Mouse (Mus musculus): ENCODE data around the gene Osbpl8. TPM values are rescaled to one million over a fixed set of nuclear protein-coding genes. Genes with fewer than 3 reads are reported as not detected.

The Osbpl8 gene
- polyA plus RNA-seq, 1 experiment from 2014 or later, result 10.6 TPM

- no peak for ATAC-seq (ENCODE audit: low FRiP score, low read depth)
- Histone ChIP-seq H3K9ac (no peak overlapping the region), H3K9me3 (no peaks in the 10 kb centered on the region), H3K4me3 (no peak overlapping the region), H3K27me3 (no peaks in the 10 kb centered on the region), H3K4me1 (no peaks in the 10 kb centered on the region), H3K4me2 (replicated peaks) (no peak overlapping the region), H3K27ac (no peak overlapping the region), H3K36me3 (0 out of 2 replicates have a peak, but pooled peaks cover 3% of the 10 kb centered on the region)
- 89% methylated on average over 3 of the region's 3 CpGs for WGBS
Measured at GRCm38 (mm10) chr10:111256156-111256555, 91.6 kb downstream of the Osbpl8 start.

GRCm38 (mm10) chr10:111257358-111257757 is 92.8 kb downstream of the Osbpl8 start:
- H3K4me3 ChIP-seq, result no peak overlapping the region
- no peak for ATAC-seq (ENCODE audit: low FRiP score, low read depth)
- no peak overlapping the region for H3K4me2 ChIP-seq (replicated peaks)
- H3K27me3 ChIP-seq, result no peaks in the 10 kb centered on the region
- H3K9ac ChIP-seq, result no peak overlapping the region
- 85% methylated on average over 3 of the region's 3 CpGs for WGBS
- H3K27ac ChIP-seq, result no peak overlapping the region
- H3K9me3 ChIP-seq, result no peaks in the 10 kb centered on the region
- H3K36me3 ChIP-seq, result 0 out of 2 replicates have a peak, but pooled peaks cover 3% of the 10 kb centered on the region
- H3K4me1 ChIP-seq, result no peaks in the 10 kb centered on the region

- H3K4me1 ChIP-seq, result no peaks in the 10 kb centered on the region
- ATAC-seq (ENCODE audit: low FRiP score, low read depth), result no peak
- WGBS, result 80% methylated on average over 3 of the region's 3 CpGs
- H3K4me2 ChIP-seq (replicated peaks), result no peak overlapping the region
- H3K27ac ChIP-seq, result no peak overlapping the region
- no peak overlapping the region for H3K9ac ChIP-seq
- H3K27me3 ChIP-seq, result no peaks in the 10 kb centered on the region
- H3K36me3 ChIP-seq, result 0 out of 2 replicates have a peak, but pooled peaks cover 3% of the 10 kb centered on the region
- H3K9me3 ChIP-seq, result no peaks in the 10 kb centered on the region
- no peak overlapping the region for H3K4me3 ChIP-seq
Measured at GRCm38 (mm10) chr10:111258256-111258655, 93.7 kb downstream of the Osbpl8 start.

GRCm38 (mm10) chr10:111271687-111272086 is 107.1 kb downstream of the Osbpl8 start:
- H3K27me3 ChIP-seq, result no peaks in the 10 kb centered on the region
- WGBS, result 87% methylated on average over 15 of the region's 15 CpGs
- H3K9me3 ChIP-seq, result no peaks in the 10 kb centered on the region
- peaks cover 59% of the 10 kb centered on the region for H3K36me3 ChIP-seq
- no peak overlapping the region for H3K27ac ChIP-seq
- no peaks in the 10 kb centered on the region for H3K4me1 ChIP-seq
- ATAC-seq (ENCODE audit: low FRiP score, low read depth), result no peak
- H3K9ac ChIP-seq, result no peak overlapping the region
- no peak overlapping the region for H3K4me2 ChIP-seq (replicated peaks)
- H3K4me3 ChIP-seq, result no peak overlapping the region

GRCm38 (mm10) chr10:111272905-111273304 is 108.4 kb downstream of the Osbpl8 start:
- no peak for ATAC-seq (ENCODE audit: low FRiP score, low read depth)
- H3K4me3 ChIP-seq, result no peak overlapping the region
- no peak overlapping the region for H3K27ac ChIP-seq
- H3K4me1 ChIP-seq, result no peaks in the 10 kb centered on the region
- H3K36me3 ChIP-seq, result peaks cover 61% of the 10 kb centered on the region
- no peaks in the 10 kb centered on the region for H3K9me3 ChIP-seq
- 87% methylated on average over 11 of the region's 11 CpGs for WGBS
- H3K4me2 ChIP-seq (replicated peaks), result no peak overlapping the region
- no peak overlapping the region for H3K9ac ChIP-seq
- no peaks in the 10 kb centered on the region for H3K27me3 ChIP-seq

GRCm38 (mm10) chr10:111273463-111274088 is 109.0 kb downstream of the Osbpl8 start:
- no peaks in the 10 kb centered on the region for H3K4me1 ChIP-seq
- H3K4me2 ChIP-seq (replicated peaks), result no peak overlapping the region
- peaks cover 66% of the 10 kb centered on the region for H3K36me3 ChIP-seq

GRCm38 (mm10) chr10:111275822-111276221 is 111.3 kb downstream of the Osbpl8 start:
- H3K27ac ChIP-seq, result no peak overlapping the region
- H3K9me3 ChIP-seq, result no peaks in the 10 kb centered on the region
- no peak overlapping the region for H3K4me2 ChIP-seq (replicated peaks)
- no peaks in the 10 kb centered on the region for H3K4me1 ChIP-seq
- no peaks in the 10 kb centered on the region for H3K27me3 ChIP-seq
- H3K4me3 ChIP-seq, result no peak overlapping the region
- 88% methylated on average over 2 of the region's 2 CpGs for WGBS
- H3K36me3 ChIP-seq, result peaks cover 59% of the 10 kb centered on the region
- no peak overlapping the region for H3K9ac ChIP-seq
- ATAC-seq (ENCODE audit: low FRiP score, low read depth), result no peak

More at GRCm38 (mm10) chr10:111273463-111274088, 109.0 kb downstream of the Osbpl8 start:
- Histone ChIP-seq H3K9ac (no peak overlapping the region), H3K27me3 (no peaks in the 10 kb centered on the region), H3K4me3 (no peak overlapping the region), H3K9me3 (no peaks in the 10 kb centered on the region), H3K27ac (no peak overlapping the region)
- no peak for ATAC-seq (ENCODE audit: low FRiP score, low read depth)
- WGBS, result 73% methylated on average over 5 of the region's 5 CpGs

- H3K4me1 ChIP-seq, result no peaks in the 10 kb centered on the region
- no peak overlapping the region for H3K27ac ChIP-seq
- ATAC-seq (ENCODE audit: low FRiP score, low read depth), result no peak
- no peaks in the 10 kb centered on the region for H3K9me3 ChIP-seq
- peak overlapping the region; percentile 69; the same call in 1 of the 2 replicates for H3K4me3 ChIP-seq
- peak overlapping the region; percentile 65 for H3K4me2 ChIP-seq (replicated peaks)
- 49% methylated on average over 6 of the region's 6 CpGs for WGBS
- peaks cover 3% of the 10 kb centered on the region; the same call in 1 of the 2 replicates for H3K36me3 ChIP-seq
- no peak overlapping the region for H3K9ac ChIP-seq
- H3K27me3 ChIP-seq, result no peaks in the 10 kb centered on the region
Measured at GRCm38 (mm10) chr10:111297631-111298030, 133.1 kb downstream of the Osbpl8 start.

GRCm38 (mm10) chr10:111298140-111299098 is 133.9 kb downstream of the Osbpl8 start, which contains the start of gene Bbs10:
Gene Bbs10 (plus strand): TSS chr10:111298679.
- peak within 1 kb of the TSS; percentile 77 for H3K9ac ChIP-seq
- under 1% methylated on average over 54 of the region's 54 CpGs for WGBS

GRCm38 (mm10) chr10:111299591-111299990 is 135.0 kb downstream of the Osbpl8 start:
- no peak for ATAC-seq (ENCODE audit: low FRiP score, low read depth)
- no peaks in the 10 kb centered on the region for H3K9me3 ChIP-seq
- H3K9ac ChIP-seq, result no peak overlapping the region

More at GRCm38 (mm10) chr10:111298140-111299098, 133.9 kb downstream of the Osbpl8 start, which contains the start of gene Bbs10:
- ATAC-seq (ENCODE audit: low FRiP score, low read depth), result peak; percentile 99
- H3K27ac ChIP-seq, result peak within 1 kb of the TSS; percentile 87
- H3K4me3 ChIP-seq, result peak within 1 kb of the TSS; percentile 69
- peaks cover under 1% of the 10 kb centered on the region; the same call in 1 of the 2 replicates for H3K36me3 ChIP-seq
- peak within 1 kb of the TSS; percentile 65 for H3K4me2 ChIP-seq (replicated peaks)
- no peaks in the 10 kb centered on the region for H3K9me3 ChIP-seq
- H3K27me3 ChIP-seq, result no peaks in the 10 kb centered on the region
- no peaks in the 10 kb centered on the region for H3K4me1 ChIP-seq

GRCm38 (mm10) chr10:111301041-111301440 is 136.5 kb downstream of the Osbpl8 start:
- H3K4me2 ChIP-seq (replicated peaks), result no peak overlapping the region
- H3K9me3 ChIP-seq, result no peaks in the 10 kb centered on the region
- no peak overlapping the region for H3K27ac ChIP-seq
- H3K9ac ChIP-seq, result no peak overlapping the region
- 95% methylated on average over 5 of the region's 5 CpGs for WGBS
- no peak for ATAC-seq (ENCODE audit: low FRiP score, low read depth)
- H3K36me3 ChIP-seq, result no peaks in the 10 kb centered on the region
- no peak overlapping the region for H3K4me3 ChIP-seq
- no peaks in the 10 kb centered on the region for H3K4me1 ChIP-seq
- H3K27me3 ChIP-seq, result no peaks in the 10 kb centered on the region

More at GRCm38 (mm10) chr10:111299591-111299990, 135.0 kb downstream of the Osbpl8 start:
- no peaks in the 10 kb centered on the region for H3K27me3 ChIP-seq
- H3K4me1 ChIP-seq, result no peaks in the 10 kb centered on the region
- H3K4me3 ChIP-seq, result peak overlapping the region; percentile 69; the same call in 1 of the 2 replicates
- 88% methylated on average over 6 of the region's 6 CpGs for WGBS
- H3K36me3 ChIP-seq, result no peaks in the 10 kb centered on the region
- H3K27ac ChIP-seq, result peak overlapping the region; percentile 87; the same call in 1 of the 2 replicates
- 0 out of 2 replicates have a peak overlapping the region, but pooled peaks have one; percentile 65 for H3K4me2 ChIP-seq (replicated peaks)

- Histone ChIP-seq H3K4me2 (replicated peaks) (no peak overlapping the region), H3K4me1 (no peaks in the 10 kb centered on the region), H3K4me3 (no peak overlapping the region), H3K27me3 (no peaks in the 10 kb centered on the region), H3K9ac (no peak overlapping the region), H3K9me3 (no peaks in the 10 kb centered on the region), H3K36me3 (no peaks in the 10 kb centered on the region), H3K27ac (no peak overlapping the region)
- no peak for ATAC-seq (ENCODE audit: low FRiP score, low read depth)
- 91% methylated on average over 6 of the region's 6 CpGs for WGBS
Measured at GRCm38 (mm10) chr10:111302486-111302885, 137.9 kb downstream of the Osbpl8 start.

Measured in limb, embryonic 13.5 days (tissue).